Mouse (Mus musculus): Measurements from ENCODE around the gene Ddx41. TPM values are rescaled to one million over a fixed set of nuclear protein-coding genes. Genes with fewer than 3 reads are reported as not detected.
A peak's percentile ranks its signal among the peaks of the same experiment; 100 is the strongest.

Ddx41 gene
- total and polyA plus RNA-seq, 2 experiments from 2014 or later, result 16.3 to 30.4 TPM

- ATAC-seq (ENCODE audit: insufficient read depth, low read depth) (no peak), DNase-seq (ENCODE audit: low spot score) (no peak)
- TF ChIP-seq EP300 (IDR thresholded peaks at IDR 0.05; ENCODE audit: low read depth), result no peak
- TF ChIP-seq CTCF (IDR thresholded peaks at IDR 0.05; ENCODE audit: low read depth), result no peak
- Histone ChIP-seq H3K9me3 (replicated peaks; ENCODE audit: control insufficient read depth, low read length) (no peaks in the 10 kb centered on the region), H3K4me2 (ENCODE audit: low read depth, low read length) (peak overlapping the region; percentile 77), H3K4me1 (ENCODE audit: control insufficient read depth, insufficient read depth) (0 out of 2 replicates have a peak, but pooled peaks cover 4% of the 10 kb centered on the region), H3K4me3 (ENCODE audit: low read depth, low read length) (peak overlapping the region; percentile 74), H3K27me3 (ENCODE audit: control insufficient read depth, insufficient read depth, low read length) (peaks cover 76% of the 10 kb centered on the region), H3K27ac (ENCODE audit: low read depth) (peak overlapping the region; percentile 78), H3K36me3 (replicated peaks; ENCODE audit: control insufficient read depth, insufficient read depth, low read length) (0 out of 2 replicates have a peak, but pooled peaks cover 2% of the 10 kb centered on the region), H3K9ac (replicated peaks; ENCODE audit: low read depth, low read length) (peak overlapping the region; percentile 80; the same call in 1 of the 2 replicates)
- WGBS, result 47% methylated on average over 14 of the region's 14 CpGs
Measured at GRCm38 (mm10) chr13:55486029-55486794, 50.2 kb downstream of the Ddx41 start.

GRCm38 (mm10) chr13:55484520-55485088, 51.9 kb downstream of the Ddx41 start:
- H3K9ac ChIP-seq (replicated peaks; ENCODE audit: low read depth, low read length), result no peak overlapping the region

GRCm38 (mm10) chr13:55483593-55483992, 52.9 kb downstream of the Ddx41 start:
- 0 out of 2 replicates have a peak, but pooled peaks cover 4% of the 10 kb centered on the region for H3K4me1 ChIP-seq (ENCODE audit: control insufficient read depth, insufficient read depth)
- peak overlapping the region; percentile 63 for H3K27ac ChIP-seq (ENCODE audit: low read depth)
- no peak for TF ChIP-seq EP300 (IDR thresholded peaks at IDR 0.05; ENCODE audit: low read depth)
- no peak for TF ChIP-seq CTCF (IDR thresholded peaks at IDR 0.05; ENCODE audit: low read depth)
- no peaks in the 10 kb centered on the region for H3K9me3 ChIP-seq (replicated peaks; ENCODE audit: control insufficient read depth, low read length)
- no peak for DNase-seq (ENCODE audit: low spot score)
- no peak overlapping the region for H3K4me2 ChIP-seq (ENCODE audit: low read depth, low read length)
- no peak for ATAC-seq (ENCODE audit: insufficient read depth, low read depth)
- peaks cover 78% of the 10 kb centered on the region for H3K27me3 ChIP-seq (ENCODE audit: control insufficient read depth, insufficient read depth, low read length)
- H3K36me3 ChIP-seq (replicated peaks; ENCODE audit: control insufficient read depth, insufficient read depth, low read length), result peaks cover 20% of the 10 kb centered on the region
- WGBS, result 47% methylated on average over 15 of the region's 15 CpGs
- no peak overlapping the region for H3K4me3 ChIP-seq (ENCODE audit: low read depth, low read length)
- no peak overlapping the region for H3K9ac ChIP-seq (replicated peaks; ENCODE audit: low read depth, low read length)

More at GRCm38 (mm10) chr13:55484520-55485088, 51.9 kb downstream of the Ddx41 start:
- ATAC-seq (ENCODE audit: insufficient read depth, low read depth), result no peak
- Histone ChIP-seq H3K36me3 (replicated peaks; ENCODE audit: control insufficient read depth, insufficient read depth, low read length) (peaks cover 18% of the 10 kb centered on the region), H3K27me3 (ENCODE audit: control insufficient read depth, insufficient read depth, low read length) (peaks cover 78% of the 10 kb centered on the region), H3K4me1 (ENCODE audit: control insufficient read depth, insufficient read depth) (0 out of 2 replicates have a peak, but pooled peaks cover 4% of the 10 kb centered on the region), H3K4me3 (ENCODE audit: low read depth, low read length) (no peak overlapping the region), H3K9me3 (replicated peaks; ENCODE audit: control insufficient read depth, low read length) (no peaks in the 10 kb centered on the region), H3K4me2 (ENCODE audit: low read depth, low read length) (no peak overlapping the region), H3K27ac (ENCODE audit: low read depth) (no peak overlapping the region)
- 48% methylated on average over 7 of the region's 7 CpGs for WGBS
- TF ChIP-seq EP300 (IDR thresholded peaks at IDR 0.05; ENCODE audit: low read depth) (no peak), CTCF (IDR thresholded peaks at IDR 0.05; ENCODE audit: low read depth) (no peak)
- no peak for DNase-seq (ENCODE audit: low spot score)

- 41% methylated on average over 9 of the region's 9 CpGs for WGBS
- Histone ChIP-seq H3K36me3 (replicated peaks; ENCODE audit: control insufficient read depth, insufficient read depth, low read length) (peaks cover 20% of the 10 kb centered on the region), H3K27ac (ENCODE audit: low read depth) (peak overlapping the region; percentile 63), H3K4me1 (ENCODE audit: control insufficient read depth, insufficient read depth) (0 out of 2 replicates have a peak, but pooled peaks cover 4% of the 10 kb centered on the region), H3K4me2 (ENCODE audit: low read depth, low read length) (no peak overlapping the region), H3K9ac (replicated peaks; ENCODE audit: low read depth, low read length) (no peak overlapping the region), H3K4me3 (ENCODE audit: low read depth, low read length) (no peak overlapping the region), H3K9me3 (replicated peaks; ENCODE audit: control insufficient read depth, low read length) (no peaks in the 10 kb centered on the region), H3K27me3 (ENCODE audit: control insufficient read depth, insufficient read depth, low read length) (peaks cover 73% of the 10 kb centered on the region)
- TF ChIP-seq CTCF (IDR thresholded peaks at IDR 0.05; ENCODE audit: low read depth) (no peak), EP300 (IDR thresholded peaks at IDR 0.05; ENCODE audit: low read depth) (no peak)
- ATAC-seq (ENCODE audit: insufficient read depth, low read depth), result no peak
- peak; percentile 45 for DNase-seq (ENCODE audit: low spot score)
Measured at GRCm38 (mm10) chr13:55483071-55483470, 53.4 kb downstream of the Ddx41 start.

GRCm38 (mm10) chr13:55482542-55482941, 53.9 kb downstream of the Ddx41 start:
- TF ChIP-seq CTCF (IDR thresholded peaks at IDR 0.05; ENCODE audit: low read depth) (no peak), EP300 (IDR thresholded peaks at IDR 0.05; ENCODE audit: low read depth) (no peak)
- DNase-seq (ENCODE audit: low spot score), result peak; percentile 39
- Histone ChIP-seq H3K36me3 (replicated peaks; ENCODE audit: control insufficient read depth, insufficient read depth, low read length) (peaks cover 20% of the 10 kb centered on the region), H3K27ac (ENCODE audit: low read depth) (peak overlapping the region; percentile 63), H3K4me2 (ENCODE audit: low read depth, low read length) (no peak overlapping the region), H3K4me1 (ENCODE audit: control insufficient read depth, insufficient read depth) (0 out of 2 replicates have a peak, but pooled peaks cover 4% of the 10 kb centered on the region), H3K27me3 (ENCODE audit: control insufficient read depth, insufficient read depth, low read length) (peaks cover 70% of the 10 kb centered on the region), H3K4me3 (ENCODE audit: low read depth, low read length) (no peak overlapping the region), H3K9ac (replicated peaks; ENCODE audit: low read depth, low read length) (no peak overlapping the region), H3K9me3 (replicated peaks; ENCODE audit: control insufficient read depth, low read length) (no peaks in the 10 kb centered on the region)
- peak; percentile 25; the same call in 1 of the 2 replicates for ATAC-seq (ENCODE audit: insufficient read depth, low read depth)
- WGBS, result 53% methylated on average over 7 of the region's 7 CpGs

Small RNAs within 50 kb of the gene (microRNA-seq; reads per million reads assigned to microRNA genes)
- 2.7 reads per million, percentile 11 among the genes with 10 or more reads in this experiment for gene Mir6945

Other genes starting within 250 kb of the Ddx41 start
- gene Prelid1, start 216.2 kb downstream of the Ddx41 start, total RNA-seq (2014; rRNA removed; ENCODE audit: low replicate concordance), result 161 and 188 TPM in 2 replicates
- 192 and 196 TPM in 2 replicates for gene Prelid1, start 216.2 kb downstream of the Ddx41 start, polyA plus RNA-seq (2015; fragmentation: Nextera tagmentation; extraction: Ambion mirVana)
- 69.2 and 74.5 TPM in 2 replicates for gene Rab24, start 214.7 kb downstream of the Ddx41 start, total RNA-seq (2014; rRNA removed; ENCODE audit: low replicate concordance)
- gene Rab24, start 214.7 kb downstream of the Ddx41 start, polyA plus RNA-seq (2015; fragmentation: Nextera tagmentation; extraction: Ambion mirVana), result 53.0 and 59.9 TPM in 2 replicates
- 24.8 and 33.1 TPM in 2 replicates for gene Mxd3, start 206.8 kb downstream of the Ddx41 start, total RNA-seq (2014; rRNA removed; ENCODE audit: low replicate concordance)
- gene Mxd3, start 206.8 kb downstream of the Ddx41 start, polyA plus RNA-seq (2015; fragmentation: Nextera tagmentation; extraction: Ambion mirVana), result 8.6 and 11.4 TPM in 2 replicates
- gene Lman2, start 173.9 kb downstream of the Ddx41 start, total RNA-seq (2014; rRNA removed; ENCODE audit: low replicate concordance), result 89.3 and 100 TPM in 2 replicates
- 41.3 and 42.4 TPM in 2 replicates for gene Lman2, start 173.9 kb downstream of the Ddx41 start, polyA plus RNA-seq (2015; fragmentation: Nextera tagmentation; extraction: Ambion mirVana)
- 0.46 and 1.1 TPM in 2 replicates for gene Rgs14, start 166.9 kb downstream of the Ddx41 start, total RNA-seq (2014; rRNA removed; ENCODE audit: low replicate concordance)
- gene Rgs14, start 166.9 kb downstream of the Ddx41 start, polyA plus RNA-seq (2015; fragmentation: Nextera tagmentation; extraction: Ambion mirVana), result 0.30 and 0.32 TPM in 2 replicates
- gene Slc34a1, start 138.5 kb downstream of the Ddx41 start, total RNA-seq (2014; rRNA removed; ENCODE audit: low replicate concordance), result not detected in 2 replicates
- gene Slc34a1, start 138.5 kb downstream of the Ddx41 start, polyA plus RNA-seq (2015; fragmentation: Nextera tagmentation; extraction: Ambion mirVana), result not detected in 2 replicates
- gene Pfn3, start 121.4 kb downstream of the Ddx41 start, total RNA-seq (2014; rRNA removed; ENCODE audit: low replicate concordance), result not detected in 2 replicates
- gene Pfn3, start 121.4 kb downstream of the Ddx41 start, polyA plus RNA-seq (2015; fragmentation: Nextera tagmentation; extraction: Ambion mirVana), result not detected in 2 replicates
- 0.12 TPM in 1 of 2 replicates, not detected in the other for gene F12, start 109.9 kb downstream of the Ddx41 start, total RNA-seq (2014; rRNA removed; ENCODE audit: low replicate concordance)
- not detected in 2 replicates for gene F12, start 109.9 kb downstream of the Ddx41 start, polyA plus RNA-seq (2015; fragmentation: Nextera tagmentation; extraction: Ambion mirVana)
- gene Grk6, start 91.6 kb downstream of the Ddx41 start, total RNA-seq (2014; rRNA removed; ENCODE audit: low replicate concordance), result 27.2 and 44.4 TPM in 2 replicates
- 10.7 TPM in 2 replicates for gene Grk6, start 91.6 kb downstream of the Ddx41 start, polyA plus RNA-seq (2015; fragmentation: Nextera tagmentation; extraction: Ambion mirVana)
- 3.6 and 8.2 TPM in 2 replicates for gene Prr7, start 72.4 kb downstream of the Ddx41 start, total RNA-seq (2014; rRNA removed; ENCODE audit: low replicate concordance)
- 0.08 TPM in 1 of 2 replicates, not detected in the other for gene Prr7, start 72.4 kb downstream of the Ddx41 start, polyA plus RNA-seq (2015; fragmentation: Nextera tagmentation; extraction: Ambion mirVana)
- 38.5 and 46.0 TPM in 2 replicates for gene Dbn1, start 48.5 kb downstream of the Ddx41 start, total RNA-seq (2014; rRNA removed; ENCODE audit: low replicate concordance)
- gene Dbn1, start 48.5 kb downstream of the Ddx41 start, polyA plus RNA-seq (2015; fragmentation: Nextera tagmentation; extraction: Ambion mirVana), result 30.2 and 30.9 TPM in 2 replicates
- gene Pdlim7, start 23.0 kb downstream of the Ddx41 start, total RNA-seq (2014; rRNA removed; ENCODE audit: low replicate concordance), result 134 and 186 TPM in 2 replicates
- 190 and 210 TPM in 2 replicates for gene Pdlim7, start 23.0 kb downstream of the Ddx41 start, polyA plus RNA-seq (2015; fragmentation: Nextera tagmentation; extraction: Ambion mirVana)
- gene Dok3, start 7.4 kb downstream of the Ddx41 start, total RNA-seq (2014; rRNA removed; ENCODE audit: low replicate concordance), result 2.7 and 2.8 TPM in 2 replicates
- 0.95 and 1.4 TPM in 2 replicates for gene Dok3, start 7.4 kb downstream of the Ddx41 start, polyA plus RNA-seq (2015; fragmentation: Nextera tagmentation; extraction: Ambion mirVana)
- 17.7 and 19.6 TPM in 2 replicates for gene Fam193b, start 34.5 kb upstream of the Ddx41 start, total RNA-seq (2014; rRNA removed; ENCODE audit: low replicate concordance)
- gene Fam193b, start 34.5 kb upstream of the Ddx41 start, polyA plus RNA-seq (2015; fragmentation: Nextera tagmentation; extraction: Ambion mirVana), result 9.5 and 10.3 TPM in 2 replicates
- 22.0 and 50.3 TPM in 2 replicates for gene Tmed9, start 37.1 kb upstream of the Ddx41 start, total RNA-seq (2014; rRNA removed; ENCODE audit: low replicate concordance)
- 78.6 and 82.0 TPM in 2 replicates for gene Tmed9, start 37.1 kb upstream of the Ddx41 start, polyA plus RNA-seq (2015; fragmentation: Nextera tagmentation; extraction: Ambion mirVana)
- 24.5 and 37.6 TPM in 2 replicates for gene B4galt7, start 63.2 kb upstream of the Ddx41 start, total RNA-seq (2014; rRNA removed; ENCODE audit: low replicate concordance)
- gene B4galt7, start 63.2 kb upstream of the Ddx41 start, polyA plus RNA-seq (2015; fragmentation: Nextera tagmentation; extraction: Ambion mirVana), result 15.7 and 17.3 TPM in 2 replicates
- gene Caml, start 86.3 kb upstream of the Ddx41 start, total RNA-seq (2014; rRNA removed; ENCODE audit: low replicate concordance), result 17.9 and 18.5 TPM in 2 replicates
- gene Caml, start 86.3 kb upstream of the Ddx41 start, polyA plus RNA-seq (2015; fragmentation: Nextera tagmentation; extraction: Ambion mirVana), result 30.9 and 31.0 TPM in 2 replicates
- 8.9 and 10.6 TPM in 2 replicates for gene Ddx46, start 98.4 kb upstream of the Ddx41 start, total RNA-seq (2014; rRNA removed; ENCODE audit: low replicate concordance)
- 13.1 and 14.3 TPM in 2 replicates for gene Ddx46, start 98.4 kb upstream of the Ddx41 start, polyA plus RNA-seq (2015; fragmentation: Nextera tagmentation; extraction: Ambion mirVana)
- 95.1 and 118 TPM in 2 replicates for gene B230219D22Rik, start 156.5 kb upstream of the Ddx41 start, total RNA-seq (2014; rRNA removed; ENCODE audit: low replicate concordance)
- gene B230219D22Rik, start 156.5 kb upstream of the Ddx41 start, polyA plus RNA-seq (2015; fragmentation: Nextera tagmentation; extraction: Ambion mirVana), result 34.8 and 36.0 TPM in 2 replicates
- 49.1 and 69.1 TPM in 2 replicates for gene Txndc15, start 178.0 kb upstream of the Ddx41 start, total RNA-seq (2014; rRNA removed; ENCODE audit: low replicate concordance)
- 65.0 and 65.8 TPM in 2 replicates for gene Txndc15, start 178.0 kb upstream of the Ddx41 start, polyA plus RNA-seq (2015; fragmentation: Nextera tagmentation; extraction: Ambion mirVana)
- 12.1 and 25.1 TPM in 2 replicates for gene Pcbd2, start 190.7 kb upstream of the Ddx41 start, total RNA-seq (2014; rRNA removed; ENCODE audit: low replicate concordance)
- gene Pcbd2, start 190.7 kb upstream of the Ddx41 start, polyA plus RNA-seq (2015; fragmentation: Nextera tagmentation; extraction: Ambion mirVana), result 54.7 and 63.5 TPM in 2 replicates
- gene Catsper3, start 247.9 kb upstream of the Ddx41 start, total RNA-seq (2014; rRNA removed; ENCODE audit: low replicate concordance), result not detected in 2 replicates
- gene Catsper3, start 247.9 kb upstream of the Ddx41 start, polyA plus RNA-seq (2015; fragmentation: Nextera tagmentation; extraction: Ambion mirVana), result 0.08 and 0.11 TPM in 2 replicates

All from heart, postnatal 0 days (tissue).